Mouse (Mus musculus) embryonic facial prominence, embryonic 12.5 days (tissue): ENCODE results near the gene Ppp3ca. TPM values are rescaled to one million over a fixed set of nuclear protein-coding genes. Genes with fewer than 3 reads are reported as not detected.

Experiments used
- ATAC-seq: fragments of 200-750 bp; cut with Nextera tagmentation; 2 replicates; pipeline ENCODE4 v1.8.0; 2017; ENCODE audit not compliant: insufficient number of reproducible peaks, insufficient read depth, low FRiP score, low TSS enrichment
- H3K27ac ChIP-seq: fragments of 300-500 bp; sonication (generic); 2 replicates; pipeline ENCODE4 v1.5.1; 2016; ENCODE audit warnings: mild to moderate bottlenecking
- H3K27me3 ChIP-seq: fragments of 300-500 bp; sonication (generic); 2 replicates; pipeline ENCODE4 v1.6.1; 2016; ENCODE audit warnings: mild to moderate bottlenecking, moderate library complexity
- H3K36me3 ChIP-seq: fragments of 300-500 bp; sonication (generic); 2 replicates; pipeline ENCODE4 v1.6.1; 2016; ENCODE audit warnings: mild to moderate bottlenecking
- H3K4me1 ChIP-seq: fragments of 300-500 bp; sonication (generic); 2 replicates; pipeline ENCODE4 v1.6.1; 2016
- H3K4me2 ChIP-seq: fragments of 300-500 bp; sonication (generic); replicated peaks from 2 replicates; pipeline ENCODE4 v1.6.1; 2016; ENCODE audit warnings: mild to moderate bottlenecking, moderate library complexity
- H3K4me3 ChIP-seq: fragments of 300-500 bp; sonication (generic); 2 replicates; pipeline ENCODE4 v1.5.1; 2016; ENCODE audit warnings: mild to moderate bottlenecking
- H3K9ac ChIP-seq: fragments of 300-500 bp; sonication (generic); 2 replicates; pipeline ENCODE4 v1.6.1; 2016; ENCODE audit warnings: mild to moderate bottlenecking, moderate library complexity
- H3K9me3 ChIP-seq: fragments of 300-500 bp; sonication (generic); 2 replicates; pipeline ENCODE4 v1.6.1; 2016; ENCODE audit warnings: mild to moderate bottlenecking, moderate library complexity
- WGBS: fragments of 180-500 bp; shearing (Covaris S2); methylation state at CpG from one replicate; pipeline ENCODE4 v1.1.7; 2016; 5-methylcytosine and 5-hydroxymethylcytosine counted together
- polyA plus RNA-seq: library from polyadenylated mRNA; unstranded; fragments of >200 nt; fragmentation: Nextera tagmentation; extraction: Ambion mirVana; gene quantifications from 2 replicates; pipeline ENCODE4 v1.2.1, GENCODE M21; 2016

Ppp3ca gene
- polyA plus RNA-seq, 1 experiment from 2014 or later: 110 TPM

DNA sequence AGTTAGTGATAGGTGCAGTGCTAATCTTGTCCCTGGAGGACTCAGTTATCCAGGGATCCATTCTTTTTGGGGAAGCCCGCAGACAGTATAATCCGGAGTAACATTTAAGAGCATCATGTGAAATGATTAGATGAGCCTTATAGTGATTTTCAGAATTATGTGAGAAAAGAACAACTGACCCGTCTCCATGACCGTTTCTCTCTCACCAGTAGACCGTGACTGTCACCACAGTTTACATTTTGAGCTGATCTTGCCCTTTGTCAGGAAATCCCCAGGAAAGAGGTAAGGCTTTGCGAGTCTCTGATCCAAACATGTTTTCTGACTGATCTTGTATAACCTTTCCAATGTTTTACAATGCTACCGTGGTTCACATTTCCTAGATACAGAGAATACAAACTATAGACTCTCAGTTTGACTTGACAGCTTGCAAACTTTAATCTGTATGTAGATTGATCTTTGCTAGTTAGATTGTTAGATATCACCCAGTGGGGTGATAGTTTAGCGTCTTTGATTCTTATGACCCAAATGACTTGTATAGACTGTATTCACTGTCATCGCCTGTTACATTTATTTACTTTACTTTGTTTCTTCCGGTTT, 40.5 kb downstream of the Ppp3ca start:
- peaks cover 10% of the 10 kb centered on the region; the same call in 1 of the 2 replicates for H3K4me1 ChIP-seq

GRCm38 (mm10) chr3:136714307-136715039, 44.5 kb downstream of the Ppp3ca start:
- H3K27me3 ChIP-seq: no peaks in the 10 kb centered on the region
- WGBS: 88% methylated on average over 4 of the region's 4 CpGs
- no peaks in the 10 kb centered on the region for H3K9me3 ChIP-seq
- no peak overlapping the region for H3K4me3 ChIP-seq
- H3K27ac ChIP-seq: no peak overlapping the region
- no peak for ATAC-seq
- H3K4me2 ChIP-seq: no peak overlapping the region
- no peaks in the 10 kb centered on the region for H3K4me1 ChIP-seq
- H3K36me3 ChIP-seq: no peaks in the 10 kb centered on the region
- H3K9ac ChIP-seq: no peak overlapping the region

More for the DNA sequence above, 40.5 kb downstream of the Ppp3ca start:
- Histone ChIP-seq H3K9me3 (no peaks in the 10 kb centered on the region), H3K36me3 (no peaks in the 10 kb centered on the region), H3K27me3 (no peaks in the 10 kb centered on the region), H3K4me3 (no peak overlapping the region), H3K4me2 (no peak overlapping the region), H3K9ac (no peak overlapping the region), H3K27ac (no peak overlapping the region)
- ATAC-seq: no peak
- WGBS: 75% methylated on average over 10 of the region's 10 CpGs

DNA sequence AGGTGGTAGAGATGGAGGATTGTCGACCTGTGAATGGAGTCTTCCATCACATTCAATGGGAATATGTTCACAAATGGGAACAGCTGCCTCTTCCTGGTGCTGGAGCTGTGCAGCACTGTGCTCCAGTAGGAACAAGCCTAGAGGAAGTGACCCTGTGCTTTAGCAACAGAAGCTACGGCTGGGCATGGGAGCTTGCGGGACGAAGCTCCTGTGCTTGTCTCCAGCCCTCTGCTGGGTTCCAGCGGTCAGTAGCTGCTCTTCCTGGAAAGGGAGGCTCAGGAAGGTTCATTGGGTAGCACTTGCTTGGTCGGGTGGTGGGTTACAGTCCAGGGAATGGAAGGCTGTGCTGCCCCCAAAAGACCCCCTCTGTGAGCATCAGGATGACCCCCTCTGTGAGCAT, 46.3 kb downstream of the Ppp3ca start:
- Histone ChIP-seq H3K36me3 (no peaks in the 10 kb centered on the region), H3K4me1 (peaks cover 6% of the 10 kb centered on the region), H3K27ac (no peak overlapping the region), H3K4me3 (no peak overlapping the region), H3K9ac (no peak overlapping the region), H3K4me2 (no peak overlapping the region), H3K9me3 (no peaks in the 10 kb centered on the region), H3K27me3 (no peaks in the 10 kb centered on the region)
- ATAC-seq: no peak
- WGBS: 84% methylated on average over 6 of the region's 6 CpGs

DNA sequence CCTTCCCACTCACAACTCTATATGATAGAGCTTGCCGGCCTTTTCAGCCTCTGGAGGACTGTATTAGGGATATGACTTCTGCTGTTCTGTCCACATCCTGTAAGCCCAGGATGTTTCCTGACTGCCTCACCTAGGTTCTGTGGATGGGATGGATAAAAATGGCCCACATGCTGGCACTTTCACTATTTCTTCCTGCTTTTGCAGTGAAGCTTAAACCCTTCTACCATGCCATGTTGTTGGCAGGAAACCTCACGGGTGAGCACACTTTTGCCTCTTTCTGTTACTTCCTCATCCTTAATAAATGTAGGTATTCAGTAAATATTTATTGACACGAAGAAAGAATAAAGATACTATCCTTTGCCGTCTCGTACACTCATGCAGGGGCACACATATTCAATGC, 48.5 kb downstream of the Ppp3ca start:
- H3K9me3 ChIP-seq: no peaks in the 10 kb centered on the region
- 91% methylated on average over 5 of the region's 5 CpGs for WGBS
- H3K4me1 ChIP-seq: peaks cover 17% of the 10 kb centered on the region
- no peaks in the 10 kb centered on the region for H3K27me3 ChIP-seq
- no peak overlapping the region for H3K27ac ChIP-seq
- H3K4me3 ChIP-seq: no peak overlapping the region
- ATAC-seq: no peak
- H3K9ac ChIP-seq: no peak overlapping the region
- H3K4me2 ChIP-seq: no peak overlapping the region
- H3K36me3 ChIP-seq: no peaks in the 10 kb centered on the region

DNA sequence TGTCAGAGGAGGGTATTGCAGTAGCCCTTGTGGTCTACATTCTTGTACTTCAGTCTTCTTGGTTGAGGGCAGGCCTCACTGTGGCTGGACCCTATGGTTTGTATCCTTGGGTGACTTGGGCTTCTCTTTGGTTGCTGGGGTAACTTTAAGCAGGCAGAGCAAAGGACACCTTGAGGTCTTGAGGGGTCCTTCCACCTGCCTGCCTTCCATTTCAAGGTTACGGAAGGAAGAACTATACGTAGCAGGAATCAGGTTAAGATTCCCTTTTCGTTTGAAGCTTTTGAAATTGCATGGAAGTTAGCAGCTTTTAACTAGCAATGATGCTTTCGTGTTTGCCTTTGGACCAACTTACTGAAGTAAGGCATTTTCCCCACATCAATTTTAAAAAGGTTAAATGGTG, 51.3 kb downstream of the Ppp3ca start:
- Histone ChIP-seq H3K36me3 (no peaks in the 10 kb centered on the region), H3K27me3 (no peaks in the 10 kb centered on the region), H3K4me2 (no peak overlapping the region), H3K4me3 (no peak overlapping the region), H3K9ac (no peak overlapping the region), H3K9me3 (0 out of 2 replicates have a peak, but pooled peaks cover 1% of the 10 kb centered on the region), H3K4me1 (peaks cover 26% of the 10 kb centered on the region), H3K27ac (no peak overlapping the region)
- WGBS: 79% methylated on average over 4 of the region's 4 CpGs
- ATAC-seq: no peak

DNA sequence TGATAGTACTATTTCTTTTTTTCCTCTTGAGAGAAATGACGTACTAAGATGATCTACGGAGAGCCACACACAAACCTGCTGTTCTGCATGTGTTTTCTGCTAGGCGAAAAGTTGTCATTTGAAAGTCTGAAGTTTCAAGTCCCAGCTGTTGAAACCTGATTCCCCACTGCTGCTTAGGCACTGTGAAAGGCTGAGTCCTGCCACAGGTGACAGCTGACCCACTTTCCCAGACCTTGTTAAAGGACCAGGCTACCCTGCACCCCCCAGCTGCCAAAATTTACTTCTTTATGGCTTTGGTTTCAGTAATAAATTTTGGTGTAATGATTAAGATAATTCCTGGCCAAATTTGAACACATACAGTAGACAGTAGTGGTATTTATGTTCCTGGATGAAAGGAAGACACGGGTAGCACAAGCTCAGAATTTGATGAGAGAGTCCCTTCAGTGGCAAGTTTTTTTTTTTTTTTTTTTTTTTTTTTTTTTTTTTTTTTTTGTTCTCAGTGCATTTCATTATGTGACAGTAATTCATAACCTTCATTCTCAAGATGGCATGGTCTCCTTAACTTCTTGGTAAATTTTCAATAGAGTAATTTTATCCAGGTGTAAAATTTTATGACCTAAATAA, 52.0 kb downstream of the Ppp3ca start:
- peak; percentile 64; the same call in 1 of the 2 replicates for ATAC-seq
- Histone ChIP-seq H3K9ac (no peak overlapping the region), H3K27me3 (no peaks in the 10 kb centered on the region), H3K4me2 (no peak overlapping the region), H3K4me1 (peaks cover 26% of the 10 kb centered on the region), H3K9me3 (0 out of 2 replicates have a peak, but pooled peaks cover 3% of the 10 kb centered on the region), H3K4me3 (no peak overlapping the region), H3K36me3 (no peaks in the 10 kb centered on the region), H3K27ac (no peak overlapping the region)
- 26% methylated on average over 4 of the region's 4 CpGs for WGBS

GRCm38 (mm10) chr3:136722493-136722892, 52.6 kb downstream of the Ppp3ca start:
- no peaks in the 10 kb centered on the region for H3K27me3 ChIP-seq
- 0 out of 2 replicates have a peak, but pooled peaks cover 3% of the 10 kb centered on the region for H3K9me3 ChIP-seq
- H3K4me3 ChIP-seq: no peak overlapping the region
- no peaks in the 10 kb centered on the region for H3K36me3 ChIP-seq
- no peak for ATAC-seq
- no peak overlapping the region for H3K9ac ChIP-seq
- peaks cover 26% of the 10 kb centered on the region for H3K4me1 ChIP-seq
- H3K27ac ChIP-seq: no peak overlapping the region
- no peak overlapping the region for H3K4me2 ChIP-seq

DNA sequence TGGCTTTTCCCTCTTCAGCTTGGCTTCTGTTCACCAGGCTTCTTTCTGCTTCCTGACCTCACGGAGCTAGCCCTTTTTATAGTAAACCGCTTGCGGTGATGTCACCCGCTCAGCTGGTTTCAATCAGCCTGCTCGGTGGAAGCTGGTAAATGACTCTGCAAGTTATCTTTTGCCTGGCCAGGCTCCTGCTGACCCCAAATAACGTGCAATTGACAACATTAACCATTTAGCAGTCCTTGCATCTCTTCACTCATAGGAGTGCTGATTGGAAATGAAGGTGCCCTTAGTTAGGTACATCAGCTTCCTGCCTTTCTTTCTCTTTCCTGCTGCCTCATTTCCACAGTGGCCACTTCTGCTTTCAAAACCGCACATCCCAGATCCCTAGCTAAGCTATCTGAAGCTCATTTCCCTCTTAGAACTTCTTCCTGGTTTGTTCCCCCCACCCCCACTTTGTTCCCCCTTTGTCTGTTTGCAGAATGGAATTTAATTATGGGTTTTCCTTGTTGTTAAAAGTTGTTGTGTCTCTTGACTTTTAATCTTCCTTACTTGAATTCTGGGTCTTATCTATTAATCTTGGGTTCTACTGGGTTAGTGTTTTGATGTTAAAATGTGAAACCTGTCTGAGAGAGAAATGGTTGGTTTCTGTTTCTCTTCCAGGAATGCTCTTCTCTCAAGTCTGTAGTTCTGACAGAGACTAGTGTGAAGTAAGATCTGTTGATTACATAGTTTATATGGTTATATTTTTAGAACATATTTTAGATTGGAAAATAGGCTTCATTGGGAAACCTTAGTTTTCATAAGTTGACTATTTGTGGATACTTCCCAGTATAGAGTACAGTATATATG, 55.6 kb downstream of the Ppp3ca start:
- WGBS: 19% methylated on average over 7 of the region's 7 CpGs

GRCm38 (mm10) chr3:136727877-136728276, 58.0 kb downstream of the Ppp3ca start:
- 0 out of 2 replicates have a peak, but pooled peaks cover 3% of the 10 kb centered on the region for H3K9me3 ChIP-seq
- no peak overlapping the region for H3K9ac ChIP-seq
- no peaks in the 10 kb centered on the region for H3K27me3 ChIP-seq
- H3K36me3 ChIP-seq: no peaks in the 10 kb centered on the region
- H3K4me3 ChIP-seq: no peak overlapping the region
- no peak for ATAC-seq
- no peak overlapping the region for H3K27ac ChIP-seq
- 86% methylated on average over 2 of the region's 2 CpGs for WGBS
- peaks cover 9% of the 10 kb centered on the region for H3K4me1 ChIP-seq
- no peak overlapping the region for H3K4me2 ChIP-seq

More for the DNA sequence above, 55.6 kb downstream of the Ppp3ca start:
- Histone ChIP-seq H3K4me2 (0 out of 2 replicates have a peak overlapping the region, but pooled peaks have one; percentile 12), H3K9me3 (0 out of 2 replicates have a peak, but pooled peaks cover 3% of the 10 kb centered on the region), H3K4me3 (no peak overlapping the region), H3K9ac (no peak overlapping the region), H3K27me3 (no peaks in the 10 kb centered on the region), H3K4me1 (peaks cover 26% of the 10 kb centered on the region), H3K36me3 (no peaks in the 10 kb centered on the region), H3K27ac (0 out of 2 replicates have a peak overlapping the region, but pooled peaks have one; percentile 12)
- ATAC-seq: no peak

GRCm38 (mm10) chr3:136729978-136730377, 60.1 kb downstream of the Ppp3ca start:
- Histone ChIP-seq H3K4me3 (no peak overlapping the region), H3K27me3 (no peaks in the 10 kb centered on the region), H3K4me1 (peaks cover 6% of the 10 kb centered on the region), H3K9me3 (0 out of 2 replicates have a peak, but pooled peaks cover 3% of the 10 kb centered on the region), H3K4me2 (no peak overlapping the region), H3K36me3 (no peaks in the 10 kb centered on the region), H3K27ac (no peak overlapping the region), H3K9ac (no peak overlapping the region)
- no peak for ATAC-seq
- WGBS: 44% methylated on average over 10 of the region's 10 CpGs

DNA sequence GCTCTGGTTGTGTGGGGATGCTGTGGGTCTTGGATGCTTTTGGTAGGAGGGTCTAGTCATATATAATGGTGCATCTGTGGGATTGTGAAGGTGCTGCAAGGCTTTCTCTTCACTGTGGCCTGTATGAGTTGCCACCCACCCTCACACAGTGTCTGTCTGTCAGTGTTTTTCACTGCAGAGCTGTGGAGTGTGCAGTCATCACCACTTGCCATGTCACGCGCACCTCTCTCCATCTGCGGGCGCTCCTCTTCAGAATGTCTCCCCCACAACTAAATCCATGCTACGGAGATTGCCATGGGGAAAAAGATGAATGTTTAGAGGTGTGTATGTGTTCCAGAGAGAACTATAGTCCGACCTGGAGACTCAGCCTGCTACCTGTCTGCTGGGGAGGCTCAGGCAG, 61.7 kb downstream of the Ppp3ca start:
- Histone ChIP-seq H3K27ac (no peak overlapping the region), H3K27me3 (no peaks in the 10 kb centered on the region), H3K4me1 (peaks cover 4% of the 10 kb centered on the region; the same call in 1 of the 2 replicates), H3K4me3 (no peak overlapping the region), H3K9ac (no peak overlapping the region), H3K36me3 (no peaks in the 10 kb centered on the region), H3K9me3 (no peaks in the 10 kb centered on the region), H3K4me2 (no peak overlapping the region)
- WGBS: 93% methylated on average over 6 of the region's 6 CpGs
- ATAC-seq: no peak
